Mouse (Mus musculus): ENCODE results near the gene Ttc8.

- TF ChIP-seq POLR2A (IDR thresholded peaks at IDR 0.05; ENCODE audit: insufficient read length, low read depth) (no peak), POLR2AphosphoS2 (IDR thresholded peaks at IDR 0.05; ENCODE audit: insufficient read length, low read depth) (no peak), MAX (IDR thresholded peaks at IDR 0.05; ENCODE audit: low read depth) (no peak), REST (IDR thresholded peaks at IDR 0.05; ENCODE audit: insufficient read depth, insufficient read length) (no peak), MYOD1 (IDR thresholded peaks at IDR 0.05; ENCODE audit: control insufficient read depth in 1 of 3, insufficient read length in 2 of 3, low read depth in 2 of 3) (no peak), TCF12 (IDR thresholded peaks at IDR 0.05; ENCODE audit: insufficient read depth, poor library complexity, severe bottlenecking) (no peak), SRF (IDR thresholded peaks at IDR 0.05; ENCODE audit: control insufficient read depth, insufficient read length, low read depth) (no peak), E2F4 (IDR thresholded peaks at IDR 0.05; ENCODE audit: insufficient read depth) (no peak), USF1 (IDR thresholded peaks at IDR 0.05; ENCODE audit: low read depth) (no peak), CEBPB (IDR thresholded peaks at IDR 0.05; ENCODE audit: insufficient read depth, poor library complexity, severe bottlenecking) (no peak)
Observed at GRCm38 (mm10) chr12:99008786-99009185, 88.4 kb downstream of the Ttc8 start.

Measured in myocyte (in vitro differentiated cells).